Mouse (Mus musculus): ENCODE data around the gene Glis1. TPM values are rescaled to one million over a fixed set of nuclear protein-coding genes. Genes with fewer than 3 reads are reported as not detected.
A peak's percentile ranks its signal among the peaks of the same experiment; 100 is the strongest.

Glis1 gene
- 0.79 TPM in 1 of 2 replicates, not detected in the other for total RNA-seq (2021)
- long read RNA-seq = 0 reads

DNA sequence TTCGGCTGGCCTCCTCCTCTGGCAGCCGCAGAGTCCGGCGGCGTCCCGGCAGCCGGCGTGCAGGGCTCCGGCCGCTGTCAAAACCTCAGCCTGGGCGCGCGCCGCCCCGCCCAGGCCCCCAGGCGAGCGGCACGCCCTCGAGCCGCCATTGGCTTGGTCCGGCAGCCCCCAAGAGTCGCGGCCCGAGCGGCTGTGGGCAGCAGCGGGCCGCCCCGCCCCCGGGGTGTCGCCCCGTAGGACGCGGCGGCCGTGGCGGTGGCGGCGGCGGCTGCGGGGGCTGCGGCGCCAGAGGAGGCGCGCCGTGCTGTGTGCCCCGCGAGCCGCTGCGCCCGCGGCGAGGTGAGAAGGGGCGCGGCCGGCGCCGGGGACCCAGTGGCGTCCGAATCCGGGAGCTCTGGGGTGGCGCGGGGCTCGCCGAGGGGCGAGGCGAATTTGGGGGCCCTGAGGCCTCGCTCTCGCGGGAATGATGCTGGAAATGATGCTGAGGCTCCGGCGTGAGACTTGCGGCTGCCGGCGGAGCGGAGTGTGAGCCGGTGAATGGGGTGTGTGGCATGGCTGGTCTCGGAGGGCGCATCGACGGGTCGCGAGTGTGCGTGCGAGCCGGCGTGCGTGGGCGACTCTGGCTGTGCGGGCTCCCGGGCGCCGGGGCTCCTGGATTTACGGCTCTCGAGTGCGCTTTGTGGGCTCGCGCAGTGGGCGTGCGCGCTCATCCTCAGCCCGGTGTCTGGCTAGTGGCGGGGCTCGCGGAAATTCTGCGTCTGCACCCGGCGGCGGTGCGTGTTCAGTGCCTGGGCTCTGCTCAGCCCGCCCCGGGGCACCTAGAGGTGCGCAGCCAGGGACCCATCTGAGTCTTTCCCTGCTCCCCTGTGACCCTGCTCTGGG, at the start of gene Glis1:
Gene Glis1 (plus strand): TSS at position 236 of the 882 bp plus-strand sequence.
- peak; percentile 85 for DNase-seq

DNA sequence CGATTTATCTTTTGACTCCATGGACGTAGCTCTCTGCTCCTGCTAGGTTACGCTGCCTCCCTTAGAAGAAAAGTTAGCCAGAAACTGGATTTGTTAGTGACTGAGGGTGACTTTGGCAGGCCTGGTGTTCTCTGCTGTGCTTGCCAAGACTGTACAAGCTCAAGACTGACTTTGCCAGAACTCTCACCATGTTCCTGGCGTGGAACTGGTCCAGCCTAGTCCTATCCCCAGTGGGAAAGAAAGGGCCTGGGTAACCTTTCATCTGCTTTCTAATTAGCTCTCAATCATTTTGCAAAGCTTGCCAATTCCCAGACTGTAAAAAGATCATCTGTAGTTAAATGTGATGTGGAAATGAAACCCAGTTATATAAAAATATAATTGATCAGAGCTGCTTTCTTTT, 47.4 kb upstream of the Glis1 start:
- DNase-seq = peak; percentile 24

DNA sequence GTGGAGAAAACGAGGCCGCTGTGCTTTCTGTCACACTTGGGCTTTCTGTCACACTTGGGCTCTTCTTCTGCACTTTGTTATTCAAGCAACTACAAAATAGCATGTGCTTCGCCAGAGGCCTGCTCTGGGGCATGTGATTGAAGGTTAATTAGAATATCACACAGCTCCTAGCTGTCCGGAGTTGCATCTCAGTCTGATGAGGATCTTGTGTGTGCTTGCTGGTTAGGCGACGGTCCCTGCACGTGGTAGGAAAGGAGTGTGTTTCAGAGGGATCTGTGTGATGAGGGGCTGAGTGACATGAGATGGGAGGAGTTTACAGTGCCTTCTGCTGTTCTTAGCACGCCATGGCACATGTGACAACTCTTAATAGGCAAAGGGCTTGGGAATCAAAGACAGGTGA, 46.9 kb upstream of the Glis1 start:
- no peak for DNase-seq

DNA sequence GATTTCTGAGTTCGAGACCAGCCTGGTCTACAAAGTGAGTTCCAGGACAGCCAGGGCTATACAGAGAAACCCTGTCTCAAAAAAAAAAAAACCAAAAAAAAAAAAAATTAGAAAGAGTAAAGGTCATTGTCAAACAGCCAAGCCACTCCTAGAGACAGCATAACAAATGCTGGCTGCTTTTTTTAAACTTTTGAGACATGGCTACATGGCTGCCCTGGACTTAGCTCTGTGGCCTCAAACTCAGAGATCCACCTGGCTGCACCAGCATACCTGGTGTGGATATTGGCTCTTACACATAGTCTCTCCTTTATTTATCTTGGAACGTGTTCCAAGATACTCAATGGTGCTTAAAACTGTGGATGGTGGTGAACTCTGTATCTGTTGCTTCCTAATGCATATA, 46.1 kb upstream of the Glis1 start:
- DNase-seq = no peak

DNA sequence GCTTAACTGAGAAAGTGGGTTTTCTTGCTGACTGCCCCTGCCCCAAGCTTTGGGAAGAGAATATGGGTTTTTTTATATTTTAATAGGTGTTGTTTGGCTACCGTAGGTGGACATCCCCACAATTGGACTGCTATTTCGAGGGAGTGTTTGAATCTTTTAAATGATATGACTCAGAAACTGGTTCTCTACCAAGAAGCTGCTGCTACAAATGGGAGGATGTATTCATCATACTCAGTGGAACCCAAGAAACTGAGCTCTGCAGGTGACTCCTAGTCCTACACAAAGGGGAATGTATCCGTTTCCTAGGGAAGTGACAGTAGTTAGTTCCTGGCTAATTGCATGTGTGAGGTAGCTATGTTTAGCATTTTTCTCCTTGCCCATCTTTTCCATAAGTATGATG, 45.0 kb upstream of the Glis1 start:
- no peak for DNase-seq

DNA sequence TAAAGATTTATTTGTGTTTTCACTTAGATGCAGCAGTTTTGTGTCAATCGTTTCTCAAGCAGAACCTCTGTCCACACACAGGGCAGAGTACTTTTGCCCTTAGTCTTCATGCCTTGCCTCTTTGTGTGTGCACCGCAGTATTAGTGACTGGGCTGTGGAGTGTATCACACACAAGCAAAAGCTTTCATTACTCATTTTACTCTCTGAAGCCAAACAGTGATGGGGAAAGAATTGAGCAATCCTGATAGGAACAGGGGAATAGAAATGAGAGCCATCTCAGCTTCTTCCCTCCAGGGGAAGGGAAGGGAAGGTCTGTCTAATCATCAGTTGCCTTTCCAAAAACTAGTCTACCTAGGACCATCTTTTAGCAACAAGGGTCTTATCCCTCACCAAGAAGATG, 40.6 kb upstream of the Glis1 start:
- DNase-seq = no peak

DNA sequence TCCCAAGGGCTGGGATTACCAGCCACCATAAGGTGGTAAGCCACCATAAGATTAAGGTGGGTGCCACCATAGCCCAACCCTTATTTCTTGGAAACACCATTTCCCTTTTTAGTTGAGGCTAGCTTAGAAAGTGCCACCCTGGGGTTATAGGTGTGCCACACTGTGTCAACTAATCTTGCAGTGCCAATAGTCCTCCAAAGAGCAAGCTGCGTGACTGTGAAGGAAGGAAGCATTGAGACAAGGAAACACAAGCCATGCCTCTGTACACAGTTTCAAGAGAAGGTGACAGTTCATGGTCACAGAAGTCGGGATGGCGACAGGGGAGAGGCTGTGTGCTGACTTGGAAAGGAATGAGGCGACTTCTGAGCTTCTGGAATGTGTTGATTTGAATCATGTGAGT, 14.2 kb upstream of the Glis1 start:
- DNase-seq = no peak

DNA sequence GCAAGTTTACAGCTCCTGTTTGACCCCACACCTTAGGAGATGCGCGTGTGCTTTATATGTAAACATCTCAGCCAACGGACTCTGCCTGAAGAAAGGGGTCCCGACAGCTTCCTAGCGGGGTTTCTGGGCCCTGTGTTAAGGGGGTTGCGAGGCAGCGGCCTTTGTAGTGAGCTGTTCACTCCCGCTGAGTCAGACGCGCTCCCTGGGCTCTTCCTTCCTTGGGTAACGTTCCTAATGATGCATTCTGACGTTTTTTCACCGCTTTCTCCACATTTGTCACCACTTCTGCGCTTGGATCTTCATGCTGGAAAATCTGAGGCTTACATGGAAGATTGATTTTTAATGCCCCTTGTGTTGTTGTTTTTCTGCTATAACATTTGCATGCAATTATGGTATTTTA, 12.7 kb upstream of the Glis1 start:
- DNase-seq = peak; percentile 17

DNA sequence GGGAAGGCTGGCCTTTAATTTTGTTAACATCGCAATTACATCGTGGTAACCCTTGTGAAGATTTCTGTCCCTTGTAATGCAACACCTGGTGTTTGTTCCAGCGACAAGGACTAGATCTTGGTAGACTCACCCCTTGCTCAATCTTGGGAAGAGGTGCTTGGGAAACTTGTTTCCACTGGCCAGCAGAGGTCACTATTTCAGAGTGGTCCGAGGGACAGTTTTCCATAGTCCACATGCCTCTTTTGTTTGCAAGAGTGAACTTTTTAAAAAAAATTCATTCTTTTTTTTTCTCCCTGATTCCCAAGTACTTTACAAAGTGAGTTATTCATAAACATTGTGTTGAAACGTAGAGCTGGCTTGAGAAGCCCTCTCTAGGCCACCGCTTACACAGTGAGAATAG, 12.2 kb upstream of the Glis1 start:
- peak; percentile 26 for DNase-seq

DNA sequence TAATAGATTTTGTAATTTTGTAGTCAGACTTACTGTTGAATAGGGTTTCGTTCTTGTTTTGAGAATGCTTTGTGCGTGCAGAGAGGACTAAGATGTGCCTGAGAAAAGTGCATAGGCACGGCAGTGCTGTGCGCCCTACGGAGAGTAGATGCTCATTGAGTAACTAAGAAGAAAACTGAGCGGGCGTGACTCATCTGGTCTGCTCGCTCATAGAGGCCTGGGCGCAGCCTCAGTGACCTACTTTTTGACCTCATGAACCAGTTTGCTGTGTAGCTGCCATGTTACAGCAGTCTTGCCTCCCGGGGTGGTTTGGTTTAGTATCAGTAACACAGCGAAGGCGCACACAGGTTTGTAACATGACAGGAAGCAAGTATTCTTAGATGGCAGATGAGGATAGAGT, 8.8 kb upstream of the Glis1 start:
- DNase-seq = peak; percentile 27

DNA sequence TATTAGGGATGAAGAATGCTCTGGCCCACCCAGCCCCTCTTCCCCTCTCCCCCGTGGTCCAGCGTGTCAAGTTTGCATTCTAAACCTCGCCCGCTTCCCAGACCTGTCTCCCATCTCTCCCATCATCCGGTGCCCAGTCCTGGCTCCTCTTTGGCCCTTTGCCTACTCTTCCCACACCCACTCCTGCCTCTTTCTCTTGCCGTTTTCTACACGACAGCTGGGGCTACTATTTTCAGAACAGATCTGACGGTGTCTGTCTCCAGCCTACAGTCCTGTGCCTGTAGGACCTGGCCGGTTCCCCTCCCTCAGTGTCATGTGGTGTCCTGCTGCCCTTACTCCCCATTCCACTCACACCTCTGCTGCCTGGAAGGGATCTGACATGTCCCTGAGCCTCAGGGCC, 7.8 kb upstream of the Glis1 start:
- no peak for DNase-seq

DNA sequence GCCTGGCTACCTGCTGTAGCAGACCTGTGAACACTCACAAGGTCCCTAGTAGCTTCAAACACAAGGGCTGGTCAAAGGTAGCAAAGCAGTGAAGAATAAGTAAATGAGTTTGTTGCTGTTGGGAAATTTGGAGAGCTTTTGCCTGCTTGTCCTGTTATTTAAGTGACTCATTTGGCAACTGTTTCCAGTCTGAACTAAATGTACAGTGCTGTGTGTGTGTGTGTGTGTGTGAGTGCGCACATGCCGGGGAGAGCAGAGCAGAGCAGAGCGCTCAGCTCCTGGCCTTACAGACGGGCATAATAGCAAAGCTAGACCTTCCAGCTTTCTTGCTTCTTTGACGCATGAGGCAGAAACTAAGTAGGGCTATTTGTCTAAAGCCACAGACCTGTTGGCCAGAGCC, 1.7 kb upstream of the Glis1 start:
- peak; percentile 62 for DNase-seq

DNA sequence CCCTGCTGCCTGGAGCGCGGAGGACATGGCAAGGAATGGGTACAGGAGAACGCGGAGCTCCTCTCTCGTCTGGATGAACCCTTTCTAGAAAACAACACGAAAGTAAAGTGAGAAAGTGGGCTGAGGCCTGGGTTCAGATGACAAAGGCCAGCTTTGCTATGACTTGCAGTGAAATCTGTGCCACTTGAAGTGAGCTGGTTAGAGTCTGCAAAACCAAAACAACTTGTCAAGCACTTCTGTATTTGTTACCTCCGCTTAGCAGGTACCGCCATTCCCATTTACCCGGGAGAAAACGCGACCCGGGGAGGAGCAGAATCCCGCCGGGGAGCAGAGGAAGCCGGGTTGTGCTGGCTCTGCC, 414 bp upstream of the Glis1 start:
- DNase-seq = no peak

DNA sequence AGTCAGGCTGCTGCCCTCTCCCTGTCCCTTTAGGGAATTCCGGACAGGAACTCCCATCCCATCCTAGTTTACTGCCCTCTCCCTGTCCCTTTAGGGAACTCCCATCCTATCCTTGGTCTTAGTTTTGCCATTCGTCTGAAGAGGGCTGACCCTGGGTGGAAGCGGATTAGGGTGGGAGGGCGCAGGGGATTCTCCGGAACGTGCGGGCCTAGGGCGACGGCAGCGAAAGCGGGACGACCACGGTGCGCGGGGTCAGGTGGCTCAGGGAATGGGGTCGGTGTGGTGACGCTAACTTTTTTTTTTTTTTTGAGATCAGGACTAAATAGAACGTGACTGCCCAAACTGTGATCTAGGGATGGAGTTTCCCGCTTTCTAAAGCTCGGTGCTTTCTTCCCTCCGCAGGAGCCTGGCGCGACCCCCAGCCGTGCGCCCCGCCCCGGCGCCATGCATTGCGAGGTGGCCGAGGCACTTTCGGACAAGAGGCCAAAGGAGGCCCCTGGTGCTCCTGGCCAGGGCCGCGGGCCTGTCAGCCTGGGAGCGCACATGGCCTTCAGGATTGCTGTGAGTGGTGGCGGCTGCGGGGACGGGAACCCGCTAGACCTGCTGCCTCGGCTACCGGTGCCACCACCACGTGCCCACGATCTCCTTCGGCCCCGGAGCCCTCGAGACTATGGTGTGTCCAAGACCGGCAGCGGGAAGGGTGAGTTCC, 1.0 kb downstream of the Glis1 start:
- DNase-seq = no peak

DNA sequence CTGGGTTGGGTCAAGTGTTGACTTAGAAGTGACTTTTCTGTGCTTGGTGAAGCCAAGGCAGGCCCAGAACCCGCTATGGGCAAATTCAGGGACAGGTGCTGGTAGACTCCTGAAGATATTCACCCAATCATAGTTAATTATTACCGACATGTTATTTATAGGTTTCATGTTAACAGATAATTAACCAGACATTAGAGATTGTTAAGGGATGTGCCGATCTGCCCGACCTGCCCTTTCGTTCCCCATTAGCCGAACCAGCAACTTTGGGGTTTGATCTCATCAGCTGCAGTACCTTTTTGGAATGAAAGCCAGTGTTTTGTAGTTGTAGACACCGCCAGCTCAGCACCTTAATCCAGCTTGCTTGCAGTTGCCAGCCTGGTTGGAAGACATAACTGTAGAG, 2.1 kb downstream of the Glis1 start:
- no peak for DNase-seq

DNA sequence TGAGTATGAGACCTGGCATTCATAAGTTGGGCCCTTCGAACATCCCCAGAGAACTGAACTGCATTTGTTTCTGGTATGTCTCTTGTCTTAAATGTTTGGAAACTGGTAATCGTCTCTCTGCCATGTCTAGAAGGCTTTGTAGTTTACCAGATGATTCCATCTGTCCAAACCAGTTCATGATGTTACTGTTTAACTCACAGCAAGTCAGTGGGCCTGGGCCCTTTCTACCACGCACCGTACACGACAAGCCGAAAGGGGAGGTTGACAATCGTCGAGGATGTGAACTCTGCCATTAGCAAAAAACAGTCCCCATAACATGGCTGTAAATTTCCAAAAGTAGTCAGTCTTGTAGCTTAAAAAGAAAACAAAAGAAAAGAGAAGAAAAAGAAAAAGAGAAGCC, 4.3 kb downstream of the Glis1 start:
- no peak for DNase-seq

DNA sequence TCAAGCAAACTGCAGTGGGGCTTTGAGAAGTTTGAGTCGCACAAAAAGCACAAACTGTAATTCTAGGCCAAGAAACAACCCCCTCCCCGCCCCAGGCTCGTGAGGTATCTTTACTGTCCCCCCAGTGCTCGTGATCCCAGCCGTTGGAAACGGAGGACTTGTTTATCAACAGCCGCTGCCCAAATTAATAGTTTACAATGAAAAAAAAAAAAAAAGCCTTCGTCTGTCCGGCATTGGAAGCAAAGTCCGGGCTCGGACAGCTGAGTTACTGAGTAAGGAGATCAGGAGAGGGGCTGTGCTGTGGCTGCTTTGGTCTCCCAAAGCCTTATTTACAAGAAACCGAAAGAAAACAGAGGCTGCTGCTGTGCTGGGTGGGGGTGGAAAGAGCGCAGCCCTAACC, 5.9 kb downstream of the Glis1 start:
- no peak for DNase-seq

DNA sequence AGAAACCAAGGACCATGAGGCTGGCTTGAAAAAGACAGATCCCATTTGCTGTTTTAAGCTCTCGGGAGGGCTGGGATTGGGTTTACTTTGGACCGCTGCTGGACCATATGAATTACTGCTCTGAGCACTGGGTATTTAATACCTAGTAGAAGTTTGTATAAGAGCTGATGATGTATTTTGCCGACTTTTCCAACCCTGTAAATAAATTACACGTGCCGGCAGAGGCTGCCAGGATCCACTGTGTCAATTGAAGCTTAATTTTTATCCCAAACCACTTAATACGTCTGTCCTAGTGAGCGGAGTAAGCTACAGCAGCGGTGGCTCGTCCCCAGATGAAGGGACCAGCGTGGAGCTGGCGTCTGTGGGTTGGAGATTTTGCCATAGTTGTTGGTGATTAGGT, 7.9 kb downstream of the Glis1 start:
- no peak for DNase-seq

DNA sequence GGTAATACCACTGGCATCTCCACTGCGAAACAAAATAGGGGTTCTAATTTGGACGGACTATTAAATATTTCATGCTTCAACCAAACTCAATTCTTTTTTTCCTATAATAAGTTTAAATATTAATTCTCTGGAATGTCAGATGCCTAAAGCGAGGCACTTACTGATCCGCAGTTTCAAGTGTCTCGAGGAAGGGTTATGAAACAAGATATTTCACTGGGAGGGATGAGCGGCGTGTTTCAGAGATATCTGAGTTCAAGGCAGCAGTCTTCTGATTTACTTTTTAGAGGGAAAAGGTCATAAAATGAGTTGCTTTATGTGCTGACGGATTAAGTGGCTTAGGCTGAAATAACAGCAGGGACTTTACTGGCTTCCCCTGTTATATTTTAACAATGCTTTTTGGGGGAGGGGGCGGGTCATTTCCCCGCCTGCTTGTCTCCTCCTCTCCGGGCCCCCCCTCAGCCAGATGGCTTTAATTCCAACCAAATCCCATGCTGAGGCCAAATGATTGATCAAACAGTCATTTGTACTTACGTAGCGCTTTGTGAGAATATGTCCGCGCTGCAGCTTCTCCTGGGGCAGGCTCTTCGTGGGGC, 8.6 kb downstream of the Glis1 start:
- DNase-seq = no peak

DNA sequence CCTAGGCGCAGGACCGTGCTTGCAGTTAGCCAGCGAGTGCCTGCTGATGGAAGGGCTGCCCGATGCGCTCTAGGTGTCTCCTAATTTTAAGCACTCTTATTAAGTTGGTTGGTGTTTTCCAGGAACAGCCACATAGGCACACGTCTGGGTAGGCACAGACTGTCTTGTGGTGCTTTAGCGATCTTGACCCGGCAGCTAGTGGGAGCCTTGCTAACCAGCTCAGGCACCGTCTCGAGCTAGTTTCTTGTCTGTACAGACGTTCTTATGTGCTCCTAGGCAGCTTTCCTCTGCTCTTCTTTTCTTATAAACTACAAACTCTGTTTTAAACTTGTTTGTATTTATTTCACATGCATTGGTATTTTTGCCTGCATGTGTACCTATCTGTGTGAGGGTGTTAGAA, 9.2 kb downstream of the Glis1 start:
- DNase-seq = no peak

DNA sequence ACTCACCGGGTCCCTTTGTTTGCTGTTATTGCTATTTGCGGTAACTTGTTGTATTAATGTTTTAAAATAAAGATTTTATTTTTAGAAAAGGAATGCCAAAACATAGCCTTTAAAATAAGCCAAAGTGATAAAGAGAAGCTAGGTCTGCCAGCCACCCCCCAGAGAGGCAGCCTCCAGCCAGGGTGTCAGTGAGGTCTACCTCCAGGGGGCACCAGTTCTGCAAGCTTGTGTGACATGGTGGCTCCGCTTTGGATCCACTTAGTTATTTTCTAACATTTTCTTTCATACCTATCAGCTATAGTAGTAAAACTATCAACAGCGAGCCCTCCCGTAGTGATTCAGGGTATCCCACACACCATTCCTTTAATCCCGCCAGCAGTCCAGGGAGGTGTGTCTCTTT, 14.1 kb downstream of the Glis1 start:
- peak; percentile 23 for DNase-seq

DNA sequence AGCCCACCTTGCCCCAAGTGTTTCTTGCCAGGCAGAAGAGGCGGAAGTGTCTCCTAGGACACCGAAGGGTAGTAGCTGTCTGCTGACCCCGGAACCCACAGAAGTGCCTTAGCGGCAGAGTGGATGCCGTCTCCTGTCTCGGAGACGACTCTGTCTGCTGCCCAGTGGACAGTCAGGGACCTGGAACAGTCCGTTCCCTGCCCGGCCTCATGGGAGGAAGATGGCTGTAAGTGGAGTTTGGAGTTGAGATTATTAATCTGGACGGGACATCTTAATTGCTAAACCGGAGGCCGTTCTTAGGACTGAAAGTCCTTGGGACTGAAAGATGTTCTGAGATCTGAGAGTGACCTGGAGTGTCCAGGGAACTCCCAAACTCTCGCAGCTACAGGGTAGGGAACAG, 15.1 kb downstream of the Glis1 start:
- no peak for DNase-seq

DNA sequence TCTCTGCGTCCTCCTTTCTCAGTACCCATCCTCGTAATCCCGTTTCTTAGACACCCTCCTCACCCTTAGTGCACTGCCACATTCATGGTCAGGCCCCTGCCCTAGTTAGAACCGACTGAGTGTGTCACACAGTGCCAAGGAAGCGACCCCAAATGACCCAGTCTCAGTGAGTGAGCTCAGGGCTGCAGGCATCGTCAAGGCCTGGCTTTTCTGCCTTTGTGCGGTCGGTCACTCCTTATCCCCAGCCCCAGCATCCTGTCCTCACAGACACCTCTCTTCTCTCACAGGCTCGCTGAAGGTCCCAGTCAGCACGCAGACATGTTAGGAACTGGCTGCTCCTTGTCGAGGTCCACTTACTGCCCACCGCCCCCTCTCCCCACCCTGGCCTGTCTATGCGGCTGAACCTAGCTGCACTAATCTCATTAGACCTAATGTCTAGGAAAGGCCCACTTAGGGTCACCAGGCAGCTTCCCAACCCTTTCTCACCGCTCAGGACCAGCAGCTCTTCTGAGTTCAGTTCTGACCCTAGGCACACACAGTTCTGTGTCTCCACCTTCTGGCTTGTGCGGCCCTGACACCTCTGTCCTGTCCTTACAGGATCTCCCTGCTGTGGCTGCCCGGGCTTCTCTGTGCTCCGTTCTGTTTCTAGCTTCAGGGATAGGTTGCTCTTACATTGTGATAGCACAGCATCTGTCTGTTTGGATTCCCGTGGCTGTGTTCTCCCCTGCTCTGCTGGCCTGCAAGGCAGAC, 18.1 kb downstream of the Glis1 start:
- DNase-seq = no peak
